Mouse (Mus musculus) kidney, embryonic 16.5 days (tissue): ENCODE data around the gene Wapl. TPM values are rescaled to one million over a fixed set of nuclear protein-coding genes. Genes with fewer than 3 reads are reported as not detected.

ENCODE experiments used
- ATAC-seq: fragments of 200-750 bp; cut with Nextera tagmentation; 2 replicates; pipeline ENCODE4 v1.8.0; 2017; ENCODE audit warnings: moderate TSS enrichment; ENCODE audit not compliant: low FRiP score, low TSS enrichment
- H3K27ac ChIP-seq: fragments of 300-500 bp; sonication (generic); 2 replicates; pipeline ENCODE4 v1.5.1; 2014; ENCODE audit warnings: low read length
- H3K27me3 ChIP-seq: fragments of 300-500 bp; sonication (generic); 2 replicates; pipeline ENCODE4 v1.6.1; 2014; ENCODE audit warnings: low read length, control low read depth, mixed read lengths; ENCODE audit not compliant: insufficient read depth
- H3K36me3 ChIP-seq: fragments of 300-500 bp; sonication (generic); 2 replicates; pipeline ENCODE4 v1.6.1; 2014; ENCODE audit warnings: low read length, control low read depth, mixed read lengths; ENCODE audit not compliant: insufficient read depth
- H3K4me1 ChIP-seq: fragments of 300-500 bp; sonication (generic); 2 replicates; pipeline ENCODE4 v1.6.1; 2014; ENCODE audit warnings: low read length, control low read depth, mixed read lengths; ENCODE audit not compliant: insufficient read depth
- H3K4me2 ChIP-seq: fragments of 300-500 bp; sonication (generic); replicated peaks from 2 replicates; pipeline ENCODE4 v1.6.1; 2014; ENCODE audit warnings: low read depth, low read length
- H3K4me3 ChIP-seq: fragments of 300-500 bp; sonication (generic); 2 replicates; pipeline ENCODE4 v1.5.1; 2014; ENCODE audit warnings: mild to moderate bottlenecking, low read length
- H3K9ac ChIP-seq: fragments of 300-500 bp; sonication (generic); replicated peaks from 2 replicates; pipeline ENCODE4 v1.6.1; 2014; ENCODE audit warnings: low read length
- H3K9me3 ChIP-seq: fragments of 300-500 bp; sonication (generic); 2 replicates; pipeline ENCODE4 v1.6.1; 2016; ENCODE audit warnings: low read length, control low read depth
- WGBS: fragments of 180-500 bp; shearing (Covaris S2); extraction: QIAGEN DNeasy Blood & Tissue Kit; methylation state at CpG from one replicate; pipeline ENCODE4 v1.1.7; 2014; 5-methylcytosine and 5-hydroxymethylcytosine counted together
- polyA plus RNA-seq: library from polyadenylated mRNA; unstranded; fragments of >200 nt; fragmentation: Nextera tagmentation; extraction: Ambion mirVana; gene quantifications from 2 replicates; pipeline ENCODE4 v1.2.1, GENCODE M21; 2015

Gene Wapl
- polyA plus RNA-seq, 1 experiment from 2014 or later: 20.8 TPM

DNA sequence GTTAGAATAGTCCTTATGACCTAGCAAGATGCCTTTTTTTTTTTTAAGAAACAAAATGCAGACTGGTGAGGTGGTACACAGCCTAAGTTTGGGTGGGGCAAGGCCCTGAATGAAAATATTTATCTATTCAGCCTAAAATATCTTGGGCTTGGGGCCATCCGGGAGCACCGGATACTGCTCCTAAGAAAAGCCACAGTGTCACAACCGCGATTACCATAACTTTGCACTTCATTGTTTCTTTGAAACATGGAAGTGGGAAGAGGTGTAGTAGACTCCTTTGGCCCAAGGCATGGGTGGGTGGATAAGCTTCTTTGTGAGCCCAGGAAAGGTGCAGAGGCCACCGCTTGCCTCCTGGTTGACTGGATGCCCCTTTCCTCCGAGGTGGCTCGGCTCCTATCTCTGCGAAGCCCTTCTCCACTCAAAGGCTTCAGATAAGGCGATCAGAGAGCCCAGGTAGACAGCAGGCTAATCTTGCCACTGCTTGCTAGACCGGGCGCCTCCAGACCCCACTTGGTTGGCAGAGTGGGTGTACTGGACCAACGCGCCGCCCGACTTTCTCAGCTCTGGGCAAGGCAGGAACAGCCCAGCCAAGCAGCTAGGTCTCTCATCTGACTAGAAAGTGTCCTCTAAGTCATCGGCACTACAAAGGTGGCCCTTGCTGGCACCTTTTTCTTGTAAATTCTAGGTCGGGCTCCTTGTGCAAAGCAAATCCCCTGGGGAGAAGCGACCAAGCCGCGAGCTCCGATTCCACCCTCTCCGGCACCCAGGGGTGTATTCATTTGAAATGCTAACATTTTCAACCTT is 12.7 kb upstream of the Wapl start:
- Histone ChIP-seq H3K4me1 (peaks cover 12% of the 10 kb centered on the region; the same call in 1 of the 2 replicates), H3K27ac (no peak overlapping the region), H3K36me3 (no peaks in the 10 kb centered on the region), H3K9me3 (peaks cover 2% of the 10 kb centered on the region; the same call in 1 of the 2 replicates), H3K4me2 (peak overlapping the region; percentile 78), H3K9ac (peak overlapping the region; percentile 55; the same call in 1 of the 2 replicates), H3K4me3 (peak overlapping the region; percentile 55), H3K27me3 (peaks cover 10% of the 10 kb centered on the region)
- 18% methylated on average over 22 of the region's 22 CpGs for WGBS
- ATAC-seq: no peak

DNA sequence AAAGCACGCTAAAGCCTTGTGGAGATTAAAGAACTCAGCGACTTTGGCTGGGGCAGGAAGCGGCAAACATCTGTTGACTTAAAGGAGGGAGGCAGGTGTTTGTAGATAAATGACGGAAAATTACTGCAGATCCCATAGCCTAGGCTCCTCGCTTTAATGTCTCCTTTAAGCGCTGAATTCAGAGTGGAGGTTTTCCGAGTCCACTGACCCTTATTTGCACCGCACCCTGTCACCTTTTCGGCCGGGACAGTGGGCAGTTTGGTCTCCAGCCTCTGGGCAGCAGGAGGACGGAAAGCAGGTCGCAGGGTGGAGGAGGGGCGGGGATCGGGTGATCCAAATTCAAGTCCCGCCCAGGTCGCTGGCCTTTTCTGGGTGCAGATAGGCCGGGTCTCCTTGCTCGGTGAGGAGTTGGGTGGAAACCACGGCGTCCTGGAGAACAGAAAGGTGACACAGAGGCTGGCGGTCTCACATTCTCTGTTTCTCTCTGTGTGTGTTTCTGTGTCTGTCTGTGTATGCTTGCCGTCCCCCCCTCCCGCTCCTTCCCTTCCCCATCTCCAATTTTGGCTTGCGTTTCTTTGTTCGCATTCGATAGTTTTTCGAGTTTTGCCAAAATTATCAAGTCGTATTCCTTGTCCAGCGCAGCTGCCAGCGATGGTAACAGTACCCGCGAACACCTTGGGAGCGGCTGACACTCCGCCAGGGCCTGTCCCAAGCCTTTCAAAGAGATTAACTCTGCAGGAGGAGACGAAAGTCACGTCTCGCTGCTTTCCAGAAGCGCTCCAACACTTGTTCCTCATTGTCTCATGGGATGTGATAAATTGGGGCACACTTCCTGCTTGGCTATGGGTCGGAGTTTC is 11.9 kb upstream of the Wapl start:
- H3K27me3 ChIP-seq: peaks cover 10% of the 10 kb centered on the region
- no peak overlapping the region for H3K27ac ChIP-seq
- H3K9me3 ChIP-seq: peaks cover 2% of the 10 kb centered on the region; the same call in 1 of the 2 replicates
- H3K9ac ChIP-seq: peak overlapping the region; percentile 55
- under 1% methylated on average over 39 of the region's 39 CpGs for WGBS
- peaks cover 12% of the 10 kb centered on the region; the same call in 1 of the 2 replicates for H3K4me1 ChIP-seq
- peak; percentile 75 for ATAC-seq
- H3K36me3 ChIP-seq: no peaks in the 10 kb centered on the region
- peak overlapping the region; percentile 78 for H3K4me2 ChIP-seq
- peak overlapping the region; percentile 55 for H3K4me3 ChIP-seq

DNA sequence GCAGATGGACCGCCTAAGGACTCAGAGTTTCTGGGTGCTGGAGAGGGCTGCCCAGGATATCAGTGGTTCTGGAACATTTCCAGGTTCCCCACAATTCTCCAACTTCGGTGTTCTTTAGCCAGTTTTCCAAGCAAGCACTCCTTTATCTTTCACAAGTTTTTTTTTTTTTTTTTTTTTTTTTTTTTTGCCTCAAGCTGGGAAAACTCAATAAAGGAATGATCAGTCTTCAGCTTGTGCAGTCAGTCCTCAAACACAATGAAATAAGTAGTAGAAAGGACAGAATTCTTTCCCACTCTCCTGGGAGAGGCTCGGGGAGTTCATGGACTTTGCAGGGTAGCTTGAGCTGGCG is 11.3 kb upstream of the Wapl start:
- Histone ChIP-seq H3K36me3 (no peaks in the 10 kb centered on the region), H3K9ac (peak overlapping the region; percentile 55), H3K4me1 (peaks cover 12% of the 10 kb centered on the region; the same call in 1 of the 2 replicates), H3K4me2 (peak overlapping the region; percentile 78), H3K27me3 (peaks cover 10% of the 10 kb centered on the region), H3K4me3 (peak overlapping the region; percentile 55), H3K9me3 (no peaks in the 10 kb centered on the region; the same call in 1 of the 2 replicates), H3K27ac (no peak overlapping the region)
- WGBS: 3% methylated on average over 4 of the region's 4 CpGs
- ATAC-seq: no peak

DNA sequence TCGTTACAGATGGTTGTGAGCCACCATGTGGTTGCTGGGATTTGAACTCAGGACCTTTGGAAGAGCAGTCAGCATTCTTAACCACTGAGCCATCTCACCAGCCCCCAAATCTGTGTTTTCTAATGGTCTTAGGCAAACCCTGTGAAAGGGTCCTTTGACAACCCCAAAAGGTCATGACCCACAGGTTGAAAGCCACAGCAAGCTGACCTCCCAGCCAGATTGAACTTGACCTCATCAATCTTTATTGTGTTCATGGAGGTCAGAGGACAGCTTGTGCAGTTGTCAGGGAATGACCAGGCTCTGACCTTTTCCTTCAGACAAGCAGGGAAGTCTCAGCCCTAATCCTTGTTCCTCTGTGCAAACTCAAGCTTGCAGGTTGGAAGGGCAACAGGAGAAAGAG is 10.3 kb upstream of the Wapl start:
- Histone ChIP-seq H3K9me3 (no peaks in the 10 kb centered on the region), H3K4me2 (no peak overlapping the region), H3K9ac (no peak overlapping the region), H3K36me3 (no peaks in the 10 kb centered on the region), H3K4me3 (no peak overlapping the region), H3K27me3 (peaks cover 10% of the 10 kb centered on the region), H3K27ac (no peak overlapping the region), H3K4me1 (peaks cover 12% of the 10 kb centered on the region; the same call in 1 of the 2 replicates)
- no peak for ATAC-seq
- 82% methylated on average over 1 of the region's 1 CpGs for WGBS

DNA sequence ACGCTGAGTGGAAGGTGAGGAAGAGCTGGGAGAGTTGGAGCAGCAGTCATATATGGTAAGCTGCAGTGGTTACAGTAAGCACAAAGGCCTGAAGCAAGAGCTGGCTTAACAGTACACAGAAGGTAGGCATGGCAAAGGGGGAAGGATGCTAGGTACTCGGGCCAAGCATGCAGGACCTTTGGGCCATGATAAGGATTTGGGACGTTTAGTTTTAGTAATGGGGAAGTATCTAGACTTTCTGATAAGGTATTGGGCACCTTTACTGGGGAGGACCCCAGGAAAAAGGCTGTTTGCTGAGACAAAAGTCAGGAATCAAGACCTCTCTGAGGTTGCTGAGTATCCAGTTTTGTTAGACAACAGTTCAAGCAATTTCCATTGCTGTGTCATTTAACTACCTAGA is 4.6 kb upstream of the Wapl start:
- H3K4me3 ChIP-seq: no peak overlapping the region
- WGBS: 68% methylated on average over 3 of the region's 3 CpGs
- H3K27ac ChIP-seq: no peak overlapping the region
- no peak overlapping the region for H3K9ac ChIP-seq
- H3K4me1 ChIP-seq: peaks cover 7% of the 10 kb centered on the region
- no peaks in the 10 kb centered on the region for H3K9me3 ChIP-seq
- ATAC-seq: no peak
- no peaks in the 10 kb centered on the region for H3K27me3 ChIP-seq
- no peak overlapping the region for H3K4me2 ChIP-seq
- H3K36me3 ChIP-seq: no peaks in the 10 kb centered on the region

DNA sequence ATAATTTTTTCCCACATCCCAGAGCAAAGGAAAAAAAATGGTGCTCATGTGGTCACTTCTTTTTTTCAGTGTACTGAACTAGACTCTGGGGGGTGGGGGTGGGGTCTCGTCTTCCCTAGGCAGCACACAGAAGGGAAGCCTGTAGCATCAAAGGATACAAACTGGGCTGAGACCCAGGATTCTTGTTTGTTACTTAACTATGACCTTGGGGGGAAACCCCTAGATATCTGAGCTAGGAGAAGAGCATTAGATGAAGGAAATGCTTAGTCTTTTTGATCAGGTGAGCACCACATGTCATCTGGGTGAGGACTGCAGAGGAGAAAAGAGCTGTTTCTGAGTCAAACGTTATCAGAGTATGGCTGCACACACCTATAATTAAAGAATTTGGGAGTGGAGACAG is 3.5 kb upstream of the Wapl start:
- Histone ChIP-seq H3K4me2 (no peak overlapping the region), H3K27me3 (no peaks in the 10 kb centered on the region), H3K9ac (no peak overlapping the region), H3K36me3 (no peaks in the 10 kb centered on the region), H3K27ac (no peak overlapping the region), H3K4me1 (peaks cover 7% of the 10 kb centered on the region), H3K9me3 (no peaks in the 10 kb centered on the region), H3K4me3 (no peak overlapping the region)
- 55% methylated on average over 2 of the region's 2 CpGs for WGBS
- no peak for ATAC-seq

DNA sequence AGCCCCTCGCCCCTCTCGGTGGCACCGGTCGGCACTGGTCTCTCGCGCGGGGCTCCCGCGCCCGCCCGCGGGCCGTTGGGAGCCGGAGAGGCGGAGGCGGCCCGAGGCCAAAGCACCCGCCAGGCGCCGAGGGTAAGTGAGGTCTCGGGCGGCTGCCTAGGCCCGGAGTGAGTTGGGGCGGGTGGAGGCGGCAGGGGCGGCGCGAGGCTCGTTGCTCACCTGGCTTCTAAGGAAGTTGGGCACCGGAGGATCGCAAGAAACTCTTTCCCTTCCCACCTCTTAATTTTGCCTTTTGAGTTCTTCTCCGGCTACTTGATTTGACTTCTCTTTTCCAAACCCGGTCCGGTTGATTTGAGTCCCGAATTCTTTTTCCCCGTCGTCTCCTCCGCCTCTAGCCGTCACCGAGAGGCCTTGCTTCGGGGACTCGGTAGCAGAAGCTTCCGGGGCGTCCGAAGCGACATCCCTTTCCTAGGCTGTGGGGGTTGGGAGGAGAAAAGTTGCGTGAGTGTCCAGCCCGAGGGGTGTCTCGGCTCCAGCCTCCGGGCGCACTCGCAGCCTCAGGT is 582 bp downstream of the Wapl start:
- peak overlapping the region; percentile 73 for H3K4me2 ChIP-seq
- H3K9me3 ChIP-seq: no peaks in the 10 kb centered on the region
- ATAC-seq: no peak
- under 1% methylated on average over 43 of the region's 52 CpGs for WGBS
- 0 out of 2 replicates have a peak, but pooled peaks cover 5% of the 10 kb centered on the region for H3K36me3 ChIP-seq
- H3K27ac ChIP-seq: peak overlapping the region; percentile 93
- H3K27me3 ChIP-seq: no peaks in the 10 kb centered on the region
- peak overlapping the region; percentile 96 for H3K9ac ChIP-seq
- H3K4me3 ChIP-seq: peak overlapping the region; percentile 98
- H3K4me1 ChIP-seq: peaks cover 10% of the 10 kb centered on the region

DNA sequence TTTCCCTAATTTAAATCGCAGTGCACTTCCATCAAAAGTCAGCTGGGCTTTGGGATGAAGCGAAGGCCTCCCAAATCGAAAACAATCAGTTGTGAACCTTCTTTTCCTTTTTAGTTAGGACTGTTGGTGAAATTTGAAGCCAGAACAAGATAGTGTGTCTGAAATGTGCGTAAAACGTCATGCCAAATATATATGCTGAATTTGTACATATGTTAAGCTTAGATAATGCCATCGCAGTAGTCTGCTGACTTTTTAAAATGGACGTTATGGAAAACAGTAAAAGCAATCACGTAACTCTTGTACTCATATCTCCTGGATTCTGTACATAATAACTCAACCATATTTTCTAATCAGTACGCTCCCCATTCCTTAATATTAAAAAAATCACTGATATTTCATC is 1.2 kb downstream of the Wapl start:
- no peak for ATAC-seq
- H3K36me3 ChIP-seq: 0 out of 2 replicates have a peak, but pooled peaks cover 5% of the 10 kb centered on the region
- 22% methylated on average over 9 of the region's 9 CpGs for WGBS

DNA sequence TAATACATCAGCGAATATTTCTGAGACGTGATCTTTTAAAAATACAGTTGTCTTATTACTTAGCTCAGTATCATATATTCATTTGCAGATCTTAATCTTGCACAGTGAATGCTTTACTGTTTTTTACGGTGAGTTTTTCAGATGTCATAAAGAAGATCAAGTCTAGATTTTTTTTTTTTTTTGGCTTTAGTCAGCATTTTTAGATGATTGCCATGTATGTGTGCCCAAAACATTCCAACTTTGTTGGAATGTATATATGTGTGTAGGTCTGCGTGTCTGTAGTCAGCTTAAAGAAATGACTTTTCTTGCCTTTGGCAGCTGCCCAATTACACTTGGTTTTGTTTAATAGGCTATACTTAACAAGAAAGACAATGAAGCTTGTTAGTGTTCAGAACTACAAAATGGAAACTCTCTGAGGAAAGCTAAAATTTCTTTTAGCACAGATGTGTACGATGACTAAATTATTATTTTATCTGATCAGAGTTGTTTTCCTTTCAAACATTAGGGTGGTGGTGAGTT is 1.7 kb downstream of the Wapl start:
- peaks cover 10% of the 10 kb centered on the region for H3K4me1 ChIP-seq
- no peaks in the 10 kb centered on the region for H3K9me3 ChIP-seq
- 57% methylated on average over 5 of the region's 5 CpGs for WGBS
- H3K4me3 ChIP-seq: peak overlapping the region; percentile 25
- no peaks in the 10 kb centered on the region for H3K27me3 ChIP-seq
- no peak overlapping the region for H3K27ac ChIP-seq
- ATAC-seq: no peak
- H3K36me3 ChIP-seq: 0 out of 2 replicates have a peak, but pooled peaks cover 5% of the 10 kb centered on the region
- H3K9ac ChIP-seq: no peak overlapping the region
- H3K4me2 ChIP-seq: peak overlapping the region; percentile 38

More for the DNA sequence above, 1.2 kb downstream of the Wapl start:
- H3K9ac ChIP-seq: peak overlapping the region; percentile 96
- no peaks in the 10 kb centered on the region for H3K27me3 ChIP-seq
- H3K4me3 ChIP-seq: peak overlapping the region; percentile 98
- peak overlapping the region; percentile 73 for H3K4me2 ChIP-seq
- H3K9me3 ChIP-seq: no peaks in the 10 kb centered on the region
- H3K27ac ChIP-seq: peak overlapping the region; percentile 93
- H3K4me1 ChIP-seq: peaks cover 10% of the 10 kb centered on the region
